Comparison of ENCODE assay signal across 10 mouse cellular contexts in genomic region chr13:15982041-15982440, GRCm38 (mm10).
"Had no signal": no experiment of that assay in that cellular context is flagged by ENCODE, and none has a peak within 500 bp of the region (broad histone marks: within the 10 kb centered on the region; RNA-seq: fewer than 3 reads in every experiment).

No protein-coding gene starts in this region.

- ATAC-seq: liver, postnatal 0 days; midbrain, embryonic 16.5 days had no signal

- DNase-seq: kidney, adult 11 months; kidney, adult 9 months; kidney, postnatal 36 days; liver; liver, embryonic 13.5 days; liver, postnatal 0 days; lung, postnatal 14 days; thymus, adult 18-20 months; thymus, postnatal 14 days had no signal
